Mouse (Mus musculus): Measurements from ENCODE around the gene Abcc6.

DNA sequence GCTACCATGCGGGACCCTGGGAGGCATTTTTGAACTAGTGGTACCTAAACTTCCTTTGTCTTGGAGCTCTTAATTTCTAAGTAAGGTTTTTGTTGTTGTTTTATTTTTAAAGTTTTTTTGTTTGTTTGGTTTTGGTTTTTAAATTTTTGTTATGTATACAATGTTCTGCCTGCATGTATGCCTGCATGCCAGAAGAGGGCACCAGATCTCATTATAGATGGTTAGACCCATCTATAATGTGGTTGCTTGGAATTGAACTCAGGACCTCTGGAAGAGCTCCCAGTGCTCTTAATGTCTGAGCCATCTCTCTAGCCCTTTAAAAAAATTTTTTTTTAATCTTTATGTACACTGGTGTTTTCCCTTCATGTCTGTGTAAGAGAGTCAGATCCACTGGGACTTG, 100.4 kb downstream of the Abcc6 start:
- TF ChIP-seq CTCF (IDR thresholded peaks at IDR 0.05; ENCODE audit: borderline replicate concordance, insufficient read depth, low read depth, low read length) (no peak), POLR2A (IDR thresholded peaks at IDR 0.05; ENCODE audit: borderline replicate concordance, insufficient read depth, low read length) (no peak)
